Mouse (Mus musculus): ENCODE results near the gene Marveld3.

- no peak for TF ChIP-seq EP300 (IDR thresholded peaks at IDR 0.05)
- TF ChIP-seq CTCF (IDR thresholded peaks at IDR 0.05) = no peak
These were observed 4.6 kb downstream of the Marveld3 start for GRCm38 (mm10) chr8:109957167-109958028.
